Mouse (Mus musculus): ENCODE data around the gene Fbn1. TPM values are rescaled to one million over a fixed set of nuclear protein-coding genes. Genes with fewer than 3 reads are reported as not detected.
A peak's percentile ranks its signal among the peaks of the same experiment; 100 is the strongest.

Fbn1 gene
- polyA plus RNA-seq, 1 experiment from 2014 or later: 28.5 TPM

GRCm38 (mm10) chr2:125526566-125526965 lies 18.8 kb upstream of the Fbn1 start:
- no peaks in the 10 kb centered on the region for H3K27me3 ChIP-seq (ENCODE audit: control insufficient read depth, insufficient read depth, low read length)
- H3K4me3 ChIP-seq (ENCODE audit: low read depth, low read length): no peak overlapping the region
- H3K36me3 ChIP-seq (ENCODE audit: control insufficient read depth, insufficient read depth, low read length): no peaks in the 10 kb centered on the region
- ATAC-seq (replicated peaks; ENCODE audit: insufficient number of reproducible peaks, low FRiP score, low TSS enrichment): no peak
- H3K27ac ChIP-seq (ENCODE audit: low read depth, low read length): no peak overlapping the region
- no peaks in the 10 kb centered on the region for H3K9me3 ChIP-seq (replicated peaks; ENCODE audit: control insufficient read depth, low read length)
- WGBS (ENCODE audit: insufficient replicate concordance): 73% methylated on average over 5 of the region's 5 CpGs
- no peak overlapping the region for H3K9ac ChIP-seq (ENCODE audit: low read depth, low read length)
- H3K4me1 ChIP-seq (ENCODE audit: control insufficient read depth, insufficient read depth, low read length): no peaks in the 10 kb centered on the region
- no peak overlapping the region for H3K4me2 ChIP-seq

GRCm38 (mm10) chr2:125525484-125525883 lies 17.7 kb upstream of the Fbn1 start:
- no peak for ATAC-seq (replicated peaks; ENCODE audit: insufficient number of reproducible peaks, low FRiP score, low TSS enrichment)
- Histone ChIP-seq H3K9me3 (replicated peaks; ENCODE audit: control insufficient read depth, low read length) (no peaks in the 10 kb centered on the region), H3K36me3 (ENCODE audit: control insufficient read depth, insufficient read depth, low read length) (no peaks in the 10 kb centered on the region), H3K27me3 (ENCODE audit: control insufficient read depth, insufficient read depth, low read length) (no peaks in the 10 kb centered on the region), H3K27ac (ENCODE audit: low read depth, low read length) (no peak overlapping the region), H3K4me1 (ENCODE audit: control insufficient read depth, insufficient read depth, low read length) (no peaks in the 10 kb centered on the region), H3K4me2 (no peak overlapping the region), H3K4me3 (ENCODE audit: low read depth, low read length) (no peak overlapping the region), H3K9ac (ENCODE audit: low read depth, low read length) (no peak overlapping the region)
- WGBS (ENCODE audit: insufficient replicate concordance): 78% methylated on average over 2 of the region's 2 CpGs

GRCm38 (mm10) chr2:125516594-125516993 lies 8.8 kb upstream of the Fbn1 start:
- Histone ChIP-seq H3K27me3 (ENCODE audit: control insufficient read depth, insufficient read depth, low read length) (no peaks in the 10 kb centered on the region), H3K4me1 (ENCODE audit: control insufficient read depth, insufficient read depth, low read length) (peaks cover 18% of the 10 kb centered on the region; the same call in 1 of the 2 replicates), H3K9ac (ENCODE audit: low read depth, low read length) (no peak overlapping the region), H3K36me3 (ENCODE audit: control insufficient read depth, insufficient read depth, low read length) (no peaks in the 10 kb centered on the region), H3K4me3 (ENCODE audit: low read depth, low read length) (no peak overlapping the region), H3K9me3 (replicated peaks; ENCODE audit: control insufficient read depth, low read length) (no peaks in the 10 kb centered on the region), H3K27ac (ENCODE audit: low read depth, low read length) (peak overlapping the region; percentile 68), H3K4me2 (no peak overlapping the region; the same call in 1 of the 2 replicates)
- WGBS (ENCODE audit: insufficient replicate concordance): 4% methylated on average over 4 of the region's 4 CpGs
- peak; percentile 83 for ATAC-seq (replicated peaks; ENCODE audit: insufficient number of reproducible peaks, low FRiP score, low TSS enrichment)

GRCm38 (mm10) chr2:125515291-125516057 lies 7.7 kb upstream of the Fbn1 start:
- Histone ChIP-seq H3K4me2 (no peak overlapping the region), H3K27ac (ENCODE audit: low read depth, low read length) (peak overlapping the region; percentile 68), H3K36me3 (ENCODE audit: control insufficient read depth, insufficient read depth, low read length) (no peaks in the 10 kb centered on the region), H3K4me3 (ENCODE audit: low read depth, low read length) (no peak overlapping the region), H3K9me3 (replicated peaks; ENCODE audit: control insufficient read depth, low read length) (no peaks in the 10 kb centered on the region), H3K9ac (ENCODE audit: low read depth, low read length) (no peak overlapping the region), H3K27me3 (ENCODE audit: control insufficient read depth, insufficient read depth, low read length) (no peaks in the 10 kb centered on the region), H3K4me1 (ENCODE audit: control insufficient read depth, insufficient read depth, low read length) (peaks cover 18% of the 10 kb centered on the region; the same call in 1 of the 2 replicates)
- WGBS (ENCODE audit: insufficient replicate concordance): 41% methylated on average over 12 of the region's 12 CpGs
- no peak for ATAC-seq (replicated peaks; ENCODE audit: insufficient number of reproducible peaks, low FRiP score, low TSS enrichment)

GRCm38 (mm10) chr2:125514391-125514790 lies 6.6 kb upstream of the Fbn1 start:
- H3K9me3 ChIP-seq (replicated peaks; ENCODE audit: control insufficient read depth, low read length): no peaks in the 10 kb centered on the region
- H3K9ac ChIP-seq (ENCODE audit: low read depth, low read length): no peak overlapping the region
- no peak overlapping the region for H3K4me3 ChIP-seq (ENCODE audit: low read depth, low read length)
- no peaks in the 10 kb centered on the region for H3K27me3 ChIP-seq (ENCODE audit: control insufficient read depth, insufficient read depth, low read length)
- ATAC-seq (replicated peaks; ENCODE audit: insufficient number of reproducible peaks, low FRiP score, low TSS enrichment): no peak
- no peak overlapping the region for H3K27ac ChIP-seq (ENCODE audit: low read depth, low read length)
- H3K4me2 ChIP-seq: no peak overlapping the region
- WGBS (ENCODE audit: insufficient replicate concordance): 44% methylated on average over 3 of the region's 3 CpGs
- no peaks in the 10 kb centered on the region for H3K36me3 ChIP-seq (ENCODE audit: control insufficient read depth, insufficient read depth, low read length)
- H3K4me1 ChIP-seq (ENCODE audit: control insufficient read depth, insufficient read depth, low read length): peaks cover 18% of the 10 kb centered on the region; the same call in 1 of the 2 replicates

- no peak for ATAC-seq (replicated peaks; ENCODE audit: insufficient number of reproducible peaks, low FRiP score, low TSS enrichment)
- Histone ChIP-seq H3K4me2 (no peak overlapping the region), H3K4me3 (ENCODE audit: low read depth, low read length) (no peak overlapping the region), H3K27me3 (ENCODE audit: control insufficient read depth, insufficient read depth, low read length) (no peaks in the 10 kb centered on the region), H3K4me1 (ENCODE audit: control insufficient read depth, insufficient read depth, low read length) (peaks cover 18% of the 10 kb centered on the region; the same call in 1 of the 2 replicates), H3K9ac (ENCODE audit: low read depth, low read length) (no peak overlapping the region), H3K36me3 (ENCODE audit: control insufficient read depth, insufficient read depth, low read length) (no peaks in the 10 kb centered on the region), H3K9me3 (replicated peaks; ENCODE audit: control insufficient read depth, low read length) (no peaks in the 10 kb centered on the region), H3K27ac (ENCODE audit: low read depth, low read length) (no peak overlapping the region)
- WGBS (ENCODE audit: insufficient replicate concordance): 68% methylated on average over 4 of the region's 4 CpGs
These were observed 4.8 kb upstream of the Fbn1 start for GRCm38 (mm10) chr2:125512544-125512943.

- Histone ChIP-seq H3K27ac (ENCODE audit: low read depth, low read length) (no peak overlapping the region), H3K4me1 (ENCODE audit: control insufficient read depth, insufficient read depth, low read length) (peaks cover 18% of the 10 kb centered on the region; the same call in 1 of the 2 replicates), H3K9ac (ENCODE audit: low read depth, low read length) (no peak overlapping the region), H3K36me3 (ENCODE audit: control insufficient read depth, insufficient read depth, low read length) (no peaks in the 10 kb centered on the region), H3K4me2 (no peak overlapping the region), H3K27me3 (ENCODE audit: control insufficient read depth, insufficient read depth, low read length) (no peaks in the 10 kb centered on the region), H3K9me3 (replicated peaks; ENCODE audit: control insufficient read depth, low read length) (no peaks in the 10 kb centered on the region), H3K4me3 (ENCODE audit: low read depth, low read length) (no peak overlapping the region)
- 55% methylated on average over 4 of the region's 4 CpGs for whole genome bisulfite sequencing (ENCODE audit: insufficient replicate concordance)
- no peak for ATAC-seq (replicated peaks; ENCODE audit: insufficient number of reproducible peaks, low FRiP score, low TSS enrichment)
These were observed 4.1 kb upstream of the Fbn1 start for GRCm38 (mm10) chr2:125511898-125512297.

- H3K27me3 ChIP-seq (ENCODE audit: control insufficient read depth, insufficient read depth, low read length): no peaks in the 10 kb centered on the region
- no peaks in the 10 kb centered on the region for H3K36me3 ChIP-seq (ENCODE audit: control insufficient read depth, insufficient read depth, low read length)
- H3K4me2 ChIP-seq: no peak overlapping the region
- ATAC-seq (replicated peaks; ENCODE audit: insufficient number of reproducible peaks, low FRiP score, low TSS enrichment): no peak
- H3K4me3 ChIP-seq (ENCODE audit: low read depth, low read length): no peak overlapping the region
- H3K9me3 ChIP-seq (replicated peaks; ENCODE audit: control insufficient read depth, low read length): no peaks in the 10 kb centered on the region
- H3K27ac ChIP-seq (ENCODE audit: low read depth, low read length): no peak overlapping the region
- peaks cover 7% of the 10 kb centered on the region; the same call in 1 of the 2 replicates for H3K4me1 ChIP-seq (ENCODE audit: control insufficient read depth, insufficient read depth, low read length)
- H3K9ac ChIP-seq (ENCODE audit: low read depth, low read length): no peak overlapping the region
- 63% methylated on average over 2 of the region's 2 CpGs for WGBS (ENCODE audit: insufficient replicate concordance)
These were observed 3.0 kb upstream of the Fbn1 start for GRCm38 (mm10) chr2:125510752-125511151.

- Histone ChIP-seq H3K4me1 (ENCODE audit: control insufficient read depth, insufficient read depth, low read length) (no peaks in the 10 kb centered on the region), H3K27me3 (ENCODE audit: control insufficient read depth, insufficient read depth, low read length) (no peaks in the 10 kb centered on the region), H3K4me3 (ENCODE audit: low read depth, low read length) (no peak overlapping the region), H3K36me3 (ENCODE audit: control insufficient read depth, insufficient read depth, low read length) (no peaks in the 10 kb centered on the region), H3K9me3 (replicated peaks; ENCODE audit: control insufficient read depth, low read length) (no peaks in the 10 kb centered on the region), H3K4me2 (no peak overlapping the region), H3K9ac (ENCODE audit: low read depth, low read length) (no peak overlapping the region), H3K27ac (ENCODE audit: low read depth, low read length) (no peak overlapping the region)
- no peak for ATAC-seq (replicated peaks; ENCODE audit: insufficient number of reproducible peaks, low FRiP score, low TSS enrichment)
- WGBS (ENCODE audit: insufficient replicate concordance): 88% methylated on average over 5 of the region's 5 CpGs
These were observed 588 bp upstream of the Fbn1 start for GRCm38 (mm10) chr2:125508381-125508780.

Data from heart, embryonic 11.5 days (tissue).